Comparison of ENCODE assay signal across 9 mouse cellular contexts in genomic region chr10:128369599-128369998, GRCm38 (mm10). TPM values are rescaled to one million over a fixed set of nuclear protein-coding genes. Genes with fewer than 3 reads are reported as not detected.
DNase-seq lines count a peak whose midpoint lies in the region; ATAC-seq and TF ChIP-seq lines count a peak whose summit lies in the region.
"Had no signal": no experiment of that assay in that cellular context is flagged by ENCODE, and none has a peak within 500 bp of the region (broad histone marks: within the 10 kb centered on the region; RNA-seq: fewer than 3 reads in every experiment).

No protein-coding gene starts in this region.

- H3K4me2 ChIP-seq in kidney, embryonic 16.5 days (replicated peaks; ENCODE audit: low read depth, low read length) = peak overlapping the region; percentile 68
- H3K4me2 ChIP-seq in hindbrain, postnatal 0 days (ENCODE audit: low read depth, low read length) = peak overlapping the region; percentile 90
- peak overlapping the region; percentile 91 for H3K4me2 ChIP-seq in midbrain, postnatal 0 days (ENCODE audit: low read depth, low read length, poor library complexity, severe bottlenecking)

- H3K4me1 ChIP-seq in kidney, embryonic 16.5 days (ENCODE audit: insufficient read depth, low read length) = peaks cover 8% of the 10 kb centered on the region
- peaks cover 15% of the 10 kb centered on the region for H3K4me1 ChIP-seq in embryonic facial prominence, embryonic 10.5 days
- peaks cover 15% of the 10 kb centered on the region for H3K4me1 ChIP-seq in hindbrain, postnatal 0 days (ENCODE audit: insufficient read depth, low read length)
- H3K4me1 ChIP-seq in midbrain, postnatal 0 days (ENCODE audit: insufficient read depth, low read length) = no peaks in the 10 kb centered on the region

- peak overlapping the region; percentile 88 for H3K27ac ChIP-seq in kidney, embryonic 16.5 days (ENCODE audit: low read length)
- H3K27ac ChIP-seq in embryonic facial prominence, embryonic 10.5 days (replicated peaks) = peak overlapping the region; percentile 90
- peak overlapping the region; percentile 95 for H3K27ac ChIP-seq in hindbrain, postnatal 0 days
- peak overlapping the region; percentile 96 for H3K27ac ChIP-seq in midbrain, postnatal 0 days (ENCODE audit: low read depth, low read length)

- peak overlapping the region; percentile 64 for H3K4me3 ChIP-seq in kidney, embryonic 16.5 days (ENCODE audit: low read length)
- H3K4me3 ChIP-seq in embryonic facial prominence, embryonic 10.5 days = peak overlapping the region; percentile 79
- peak overlapping the region; percentile 62 for H3K4me3 ChIP-seq in hindbrain, postnatal 0 days (ENCODE audit: low read length)
- H3K4me3 ChIP-seq in midbrain, postnatal 0 days (ENCODE audit: low read depth, low read length) = peak overlapping the region; percentile 68

- H3K36me3 ChIP-seq in kidney, embryonic 16.5 days (ENCODE audit: insufficient read depth, low read length) = peaks cover 5% of the 10 kb centered on the region; the same call in 1 of the 2 replicates
- peaks cover 16% of the 10 kb centered on the region for H3K36me3 ChIP-seq in embryonic facial prominence, embryonic 10.5 days (replicated peaks)
- no peaks in the 10 kb centered on the region; the same call in 1 of the 2 replicates for H3K36me3 ChIP-seq in hindbrain, postnatal 0 days (ENCODE audit: insufficient read depth, low read length)
- no peaks in the 10 kb centered on the region for H3K36me3 ChIP-seq in midbrain, postnatal 0 days (ENCODE audit: insufficient read depth, low read length)

- no peaks in the 10 kb centered on the region for H3K27me3 ChIP-seq in kidney, embryonic 16.5 days (ENCODE audit: insufficient read depth, low read length)
- no peaks in the 10 kb centered on the region for H3K27me3 ChIP-seq in embryonic facial prominence, embryonic 10.5 days (replicated peaks; ENCODE audit: low read depth, poor library complexity, severe bottlenecking)
- H3K27me3 ChIP-seq in hindbrain, postnatal 0 days (ENCODE audit: insufficient read depth, low read length) = no peaks in the 10 kb centered on the region
- H3K27me3 ChIP-seq in midbrain, postnatal 0 days (ENCODE audit: insufficient read depth, low read length) = no peaks in the 10 kb centered on the region

- 82% methylated on average over 6 of the region's 6 CpGs for WGBS in kidney, embryonic 16.5 days
- WGBS in embryonic facial prominence, embryonic 10.5 days = 79% methylated on average over 6 of the region's 6 CpGs
- 76% methylated on average over 6 of the region's 6 CpGs for WGBS in hindbrain, postnatal 0 days
- WGBS in midbrain, postnatal 0 days = 77% methylated on average over 6 of the region's 6 CpGs

- H3K9ac ChIP-seq in kidney, embryonic 16.5 days (replicated peaks; ENCODE audit: low read length) = peak overlapping the region; percentile 72
- H3K9ac ChIP-seq in hindbrain, postnatal 0 days (replicated peaks; ENCODE audit: low read length) = peak overlapping the region; percentile 76
- peak overlapping the region; percentile 77 for H3K9ac ChIP-seq in midbrain, postnatal 0 days (replicated peaks; ENCODE audit: low read length, poor library complexity, severe bottlenecking)

- 0 out of 2 replicates have a peak, but pooled peaks cover 5% of the 10 kb centered on the region for H3K9me3 ChIP-seq in kidney, embryonic 16.5 days (ENCODE audit: low read length)
- no peaks in the 10 kb centered on the region for H3K9me3 ChIP-seq in embryonic facial prominence, embryonic 10.5 days
- no peaks in the 10 kb centered on the region for H3K9me3 ChIP-seq in hindbrain, postnatal 0 days (ENCODE audit: low read length)
- H3K9me3 ChIP-seq in midbrain, postnatal 0 days (ENCODE audit: low read length) = no peaks in the 10 kb centered on the region

- DNase-seq in kidney, postnatal 4 days = no peak
- DNase-seq in embryonic facial prominence, embryonic 10.5 days (ENCODE audit: low spot score) = no peak
- DNase-seq in hindbrain, postnatal 0 days (ENCODE audit: low spot score) = no peak
- DNase-seq in midbrain, postnatal 0 days (ENCODE audit: low spot score) = no peak
- no peak for DNase-seq in spleen, adult 18-20 months
- DNase-seq in spleen, adult 12 weeks (ENCODE audit: low spot score) = no peak
- no peak for DNase-seq in cerebellum, postnatal 25 days

- no peak for ATAC-seq in kidney, embryonic 16.5 days (ENCODE audit: low FRiP score, low TSS enrichment)
- no peak for ATAC-seq in hindbrain, postnatal 0 days
- no peak for ATAC-seq in midbrain, postnatal 0 days (ENCODE audit: low FRiP score)

- no peak for TF ChIP-seq CTCF in hindbrain, postnatal 0 days (IDR thresholded peaks at IDR 0.05; ENCODE audit: low read depth)
- TF ChIP-seq CTCF in midbrain, postnatal 0 days (IDR thresholded peaks at IDR 0.05) = no peak

RNA-seq across cellular contexts. Expression of gene Coq10a, which starts 0.8 kb away (rescaled TPM):
- polyA plus RNA-seq in kidney, embryonic 16.5 days (2015; fragmentation: Nextera tagmentation; extraction: Ambion mirVana) = 4.1 and 10.9 TPM in 2 replicates
- 9.5 and 11.1 TPM in 2 replicates for polyA plus RNA-seq in embryonic facial prominence, embryonic 10.5 days (2016; fragmentation: Nextera tagmentation; extraction: Ambion mirVana)
- 26.9 and 42.1 TPM in 2 replicates for total RNA-seq in hindbrain, postnatal 0 days (2014; rRNA removed)
- 50.8 and 52.1 TPM in 2 replicates for polyA plus RNA-seq in hindbrain, postnatal 0 days (2015; fragmentation: Nextera tagmentation; extraction: Ambion mirVana)
- 42.8 and 53.2 TPM in 2 replicates for total RNA-seq in midbrain, postnatal 0 days (2014; rRNA removed)
- 51.7 and 56.4 TPM in 2 replicates for polyA plus RNA-seq in midbrain, postnatal 0 days (2015; fragmentation: Nextera tagmentation; extraction: Ambion mirVana)

RNA-seq across cellular contexts. Expression of gene Ankrd52, which starts 7.3 kb away (rescaled TPM):
- polyA plus RNA-seq in kidney, embryonic 16.5 days (2015; fragmentation: Nextera tagmentation; extraction: Ambion mirVana) = 11.9 and 12.8 TPM in 2 replicates
- polyA plus RNA-seq in embryonic facial prominence, embryonic 10.5 days (2016; fragmentation: Nextera tagmentation; extraction: Ambion mirVana) = 12.1 and 12.4 TPM in 2 replicates
- 38.8 and 39.5 TPM in 2 replicates for total RNA-seq in hindbrain, postnatal 0 days (2014; rRNA removed)
- polyA plus RNA-seq in hindbrain, postnatal 0 days (2015; fragmentation: Nextera tagmentation; extraction: Ambion mirVana) = 9.1 and 10.6 TPM in 2 replicates
- total RNA-seq in midbrain, postnatal 0 days (2014; rRNA removed) = 43.6 and 49.1 TPM in 2 replicates
- 7.8 and 9.9 TPM in 2 replicates for polyA plus RNA-seq in midbrain, postnatal 0 days (2015; fragmentation: Nextera tagmentation; extraction: Ambion mirVana)

RNA-seq across cellular contexts. Expression of gene Slc39a5, which starts 31.4 kb away (rescaled TPM):
- 69.0 and 75.1 TPM in 2 replicates for polyA plus RNA-seq in kidney, embryonic 16.5 days (2015; fragmentation: Nextera tagmentation; extraction: Ambion mirVana)
- polyA plus RNA-seq in embryonic facial prominence, embryonic 10.5 days (2016; fragmentation: Nextera tagmentation; extraction: Ambion mirVana) = 0.13 and 0.36 TPM in 2 replicates
- total RNA-seq in hindbrain, postnatal 0 days (2014; rRNA removed) = 0.58 and 2.3 TPM in 2 replicates
- 0.55 and 0.66 TPM in 2 replicates for polyA plus RNA-seq in hindbrain, postnatal 0 days (2015; fragmentation: Nextera tagmentation; extraction: Ambion mirVana)
- 0.16 and 0.61 TPM in 2 replicates for total RNA-seq in midbrain, postnatal 0 days (2014; rRNA removed)
- 0.16 and 0.27 TPM in 2 replicates for polyA plus RNA-seq in midbrain, postnatal 0 days (2015; fragmentation: Nextera tagmentation; extraction: Ambion mirVana)
- total RNA-seq: gastrocnemius, postnatal 25 days had no signal

RNA-seq across cellular contexts. Expression of gene Cs, which starts 32.1 kb away (rescaled TPM):
- 238 and 244 TPM in 2 replicates for polyA plus RNA-seq in kidney, embryonic 16.5 days (2015; fragmentation: Nextera tagmentation; extraction: Ambion mirVana)
- polyA plus RNA-seq in embryonic facial prominence, embryonic 10.5 days (2016; fragmentation: Nextera tagmentation; extraction: Ambion mirVana) = 244 and 258 TPM in 2 replicates
- 274 and 311 TPM in 2 replicates for total RNA-seq in hindbrain, postnatal 0 days (2014; rRNA removed)
- polyA plus RNA-seq in hindbrain, postnatal 0 days (2015; fragmentation: Nextera tagmentation; extraction: Ambion mirVana) = 262 and 285 TPM in 2 replicates
- total RNA-seq in midbrain, postnatal 0 days (2014; rRNA removed) = 279 and 309 TPM in 2 replicates
- polyA plus RNA-seq in midbrain, postnatal 0 days (2015; fragmentation: Nextera tagmentation; extraction: Ambion mirVana) = 255 and 271 TPM in 2 replicates

RNA-seq across cellular contexts. Expression of gene Nabp2, which starts 41.7 kb away (rescaled TPM):
- 81.7 and 94.8 TPM in 2 replicates for polyA plus RNA-seq in kidney, embryonic 16.5 days (2015; fragmentation: Nextera tagmentation; extraction: Ambion mirVana)
- 119 and 129 TPM in 2 replicates for polyA plus RNA-seq in embryonic facial prominence, embryonic 10.5 days (2016; fragmentation: Nextera tagmentation; extraction: Ambion mirVana)
- total RNA-seq in hindbrain, postnatal 0 days (2014; rRNA removed) = 73.9 and 98.9 TPM in 2 replicates
- 135 and 140 TPM in 2 replicates for polyA plus RNA-seq in hindbrain, postnatal 0 days (2015; fragmentation: Nextera tagmentation; extraction: Ambion mirVana)
- total RNA-seq in midbrain, postnatal 0 days (2014; rRNA removed) = 63.1 and 82.0 TPM in 2 replicates
- polyA plus RNA-seq in midbrain, postnatal 0 days (2015; fragmentation: Nextera tagmentation; extraction: Ambion mirVana) = 145 and 157 TPM in 2 replicates

Comparison
In these comparisons a context has a peak if more than half of its experiments do, and no peak if none do; other contexts are left out.
1. RNA of gene Slc39a5, which starts 31.4 kb away (polyA plus RNA-seq): 69.0 to 75.1 TPM in kidney, embryonic 16.5 days; 0.55 to 0.66 TPM in hindbrain, postnatal 0 days, 0.13 to 0.36 TPM in embryonic facial prominence, embryonic 10.5 days and 0.16 to 0.27 TPM in midbrain, postnatal 0 days; every median in the first group is over 10 times any median in the second.
2. Peak in every context shown above with its lines, with median percentiles within 50 percentile points of each other: H3K27ac ChIP-seq, H3K4me2 ChIP-seq, H3K4me3 ChIP-seq and H3K9ac ChIP-seq.